Mouse (Mus musculus): Measurements from ENCODE around the gene Dhrs13.
"Not testable (repeated sequence)": the region's sequence is repeated elsewhere in the genome, so short reads cannot be mapped to it uniquely, and the experiment has no call there.

The Dhrs13 gene

GRCm38 (mm10) chr11:78042290-78042870, 10.3 kb downstream of the Dhrs13 start:
- DNase-seq (ENCODE audit: low read depth, low spot score), result not testable (repeated sequence)

GRCm38 (mm10) chr11:78044758-78045251, 12.7 kb downstream of the Dhrs13 start:
- DNase-seq (ENCODE audit: low read depth, low spot score), result no peak

GRCm38 (mm10) chr11:78048637-78049036, 16.6 kb downstream of the Dhrs13 start:
- not testable (repeated sequence) for DNase-seq (ENCODE audit: low read depth, low spot score)

- DNase-seq (ENCODE audit: low read depth, low spot score), result no peak
Measured at GRCm38 (mm10) chr11:78053078-78053477, 21.0 kb downstream of the Dhrs13 start.

- DNase-seq (ENCODE audit: low read depth, low spot score), result no peak
Measured at GRCm38 (mm10) chr11:78056946-78057345, 24.9 kb downstream of the Dhrs13 start.

- DNase-seq (ENCODE audit: low read depth, low spot score), result peak; percentile 43
Measured at GRCm38 (mm10) chr11:78059833-78060757, 28.0 kb downstream of the Dhrs13 start.

- no peak for DNase-seq (ENCODE audit: low read depth, low spot score)
Measured at GRCm38 (mm10) chr11:78062563-78062962, 30.5 kb downstream of the Dhrs13 start.

- DNase-seq (ENCODE audit: low read depth, low spot score), result no peak
Measured at GRCm38 (mm10) chr11:78065906-78066305, 33.8 kb downstream of the Dhrs13 start.

- DNase-seq (ENCODE audit: low read depth, low spot score), result no peak
Measured at GRCm38 (mm10) chr11:78066641-78067040, 34.6 kb downstream of the Dhrs13 start.

GRCm38 (mm10) chr11:78067566-78067965, 35.5 kb downstream of the Dhrs13 start:
- no peak for DNase-seq (ENCODE audit: low read depth, low spot score)

- no peak for DNase-seq (ENCODE audit: low read depth, low spot score)
Measured at GRCm38 (mm10) chr11:78069130-78069529, 37.0 kb downstream of the Dhrs13 start.

GRCm38 (mm10) chr11:78069646-78070045, 37.6 kb downstream of the Dhrs13 start:
- no peak for DNase-seq (ENCODE audit: low read depth, low spot score)

GRCm38 (mm10) chr11:78071938-78072337, 39.9 kb downstream of the Dhrs13 start:
- no peak for DNase-seq (ENCODE audit: low read depth, low spot score)

GRCm38 (mm10) chr11:78072425-78073130, 40.5 kb downstream of the Dhrs13 start:
- DNase-seq (ENCODE audit: low read depth, low spot score), result no peak

GRCm38 (mm10) chr11:78073577-78074276, 41.6 kb downstream of the Dhrs13 start:
- no peak for DNase-seq (ENCODE audit: low read depth, low spot score)

GRCm38 (mm10) chr11:78074277-78074652, 42.2 kb downstream of the Dhrs13 start:
- DNase-seq (ENCODE audit: low read depth, low spot score), result no peak

- no peak for DNase-seq (ENCODE audit: low read depth, low spot score)
Measured at GRCm38 (mm10) chr11:78074666-78075065, 42.6 kb downstream of the Dhrs13 start.

- peak; percentile 84 for DNase-seq (ENCODE audit: low read depth, low spot score)
Measured at GRCm38 (mm10) chr11:78079961-78080921, 48.2 kb downstream of the Dhrs13 start, which contains the start of gene Eral1. TSS of gene Eral1 (minus strand) at chr11:78080383.

GRCm38 (mm10) chr11:78083595-78083994, 51.5 kb downstream of the Dhrs13 start:
- no peak for DNase-seq (ENCODE audit: low read depth, low spot score)

GRCm38 (mm10) chr11:78086925-78087479, 54.9 kb downstream of the Dhrs13 start:
- DNase-seq (ENCODE audit: low read depth, low spot score), result no peak
